ENCODE assay signal across 24 mouse cellular contexts in genomic region chr10:57514616-57515015, GRCm38 (mm10). TPM values are rescaled to one million over a fixed set of nuclear protein-coding genes. Genes with fewer than 3 reads are reported as not detected.
A peak's percentile ranks its signal among the peaks of the same experiment; 100 is the strongest.
DNase-seq lines count a peak whose midpoint lies in the region; ATAC-seq and TF ChIP-seq lines count a peak whose summit lies in the region.
"Had no signal": no experiment of that assay in that cellular context is flagged by ENCODE, and none has a peak within 500 bp of the region (broad histone marks: within the 10 kb centered on the region; RNA-seq: fewer than 3 reads in every experiment).

No protein-coding gene starts in this region.

- no peak for TF ChIP-seq CTCF in forebrain, postnatal 0 days (IDR thresholded peaks at IDR 0.05; ENCODE audit: low read depth)

- no peak overlapping the region for H3K9ac ChIP-seq in forebrain, postnatal 0 days
- no peak overlapping the region for H3K9ac ChIP-seq in forebrain, embryonic 16.5 days (replicated peaks; ENCODE audit: low read depth, low read length)
- no peak overlapping the region for H3K9ac ChIP-seq in kidney, embryonic 14.5 days (ENCODE audit: low read depth, low read length)
- H3K9ac ChIP-seq: embryonic facial prominence, embryonic 13.5 days; forebrain, embryonic 13.5 days; hindbrain, embryonic 12.5 days had no signal

- no peak overlapping the region for H3K4me3 ChIP-seq in forebrain, postnatal 0 days (ENCODE audit: low read depth, low read length)
- no peak overlapping the region for H3K4me3 ChIP-seq in forebrain, embryonic 16.5 days (replicated peaks; ENCODE audit: low read length)
- H3K4me3 ChIP-seq in kidney, embryonic 14.5 days (ENCODE audit: low read length): no peak overlapping the region
- H3K4me3 ChIP-seq: embryonic facial prominence, embryonic 10.5 days; embryonic facial prominence, embryonic 13.5 days; erythroblast, embryonic 14.5 days; forebrain, embryonic 10.5 days; forebrain, embryonic 13.5 days; gastrocnemius, adult 2 months; hindbrain, embryonic 12.5 days had no signal

- no peaks in the 10 kb centered on the region for H3K9me3 ChIP-seq in forebrain, postnatal 0 days (ENCODE audit: low read length)
- H3K9me3 ChIP-seq in forebrain, embryonic 16.5 days (ENCODE audit: control insufficient read depth, low read length): no peaks in the 10 kb centered on the region
- H3K9me3 ChIP-seq in kidney, embryonic 14.5 days (ENCODE audit: control insufficient read depth, low read length): no peaks in the 10 kb centered on the region
- H3K9me3 ChIP-seq: embryonic facial prominence, embryonic 10.5 days; embryonic facial prominence, embryonic 13.5 days; forebrain, embryonic 10.5 days; forebrain, embryonic 13.5 days; hindbrain, embryonic 12.5 days had no signal

- 99% methylated on average over 2 of the region's 2 CpGs for WGBS in forebrain, postnatal 0 days
- 96% methylated on average over 2 of the region's 2 CpGs for WGBS in forebrain, embryonic 16.5 days
- 89% methylated on average over 2 of the region's 2 CpGs for WGBS in kidney, embryonic 14.5 days

- H3K27me3 ChIP-seq in forebrain, postnatal 0 days (ENCODE audit: insufficient read depth, low read length): no peaks in the 10 kb centered on the region
- H3K27me3 ChIP-seq in forebrain, embryonic 16.5 days (replicated peaks; ENCODE audit: control insufficient read depth, insufficient read depth, low read length): no peaks in the 10 kb centered on the region
- no peaks in the 10 kb centered on the region for H3K27me3 ChIP-seq in kidney, embryonic 14.5 days (ENCODE audit: control insufficient read depth, insufficient read depth, low read length)
- H3K27me3 ChIP-seq: embryonic facial prominence, embryonic 13.5 days; forebrain, embryonic 13.5 days; hindbrain, embryonic 12.5 days had no signal

- ATAC-seq in forebrain, postnatal 0 days: peak; percentile 16; the same call in 1 of the 2 replicates
- ATAC-seq in forebrain, embryonic 16.5 days: no peak
- ATAC-seq in kidney, embryonic 14.5 days (ENCODE audit: low FRiP score, low TSS enrichment): peak; percentile 9; the same call in 1 of the 2 replicates
- ATAC-seq: activated CD4-positive, CD25-positive, alpha-beta regulatory T cell, adult 4 months; forebrain, embryonic 13.5 days; inflammation-experienced regulatory T-cells, adult 6 months had no signal

- peaks cover 45% of the 10 kb centered on the region for H3K36me3 ChIP-seq in forebrain, postnatal 0 days (ENCODE audit: insufficient read depth)
- H3K36me3 ChIP-seq in forebrain, embryonic 16.5 days (ENCODE audit: control insufficient read depth, insufficient read depth): peaks cover 54% of the 10 kb centered on the region
- peaks cover 63% of the 10 kb centered on the region for H3K36me3 ChIP-seq in kidney, embryonic 14.5 days (ENCODE audit: control insufficient read depth, insufficient read depth, low read length)

- H3K4me2 ChIP-seq in forebrain, postnatal 0 days (ENCODE audit: low read depth): no peak overlapping the region
- no peak overlapping the region for H3K4me2 ChIP-seq in forebrain, embryonic 16.5 days (ENCODE audit: low read length)
- H3K4me2 ChIP-seq in kidney, embryonic 14.5 days (replicated peaks; ENCODE audit: low read depth, low read length): no peak overlapping the region
- H3K4me2 ChIP-seq: embryonic facial prominence, embryonic 13.5 days; forebrain, embryonic 13.5 days; heart, embryonic 11.5 days; hindbrain, embryonic 12.5 days had no signal

- DNase-seq in forebrain, postnatal 0 days: no peak
- peak; percentile 11 for DNase-seq in kidney, adult 11 months
- no peak for DNase-seq in kidney, postnatal 10 days
- DNase-seq in kidney, adult 18-20 months: no peak
- DNase-seq: adrenal gland, adult 8-10 months; adrenal gland, postnatal 25 days; cerebellum, adult 11-12 months; cerebellum, adult 8-10 months; cerebellum, postnatal 36 days; embryo, embryonic 11 days; gastrocnemius, adult 2 months; gastrocnemius, postnatal 14 days had no signal

- no peaks in the 10 kb centered on the region for H3K4me1 ChIP-seq in forebrain, postnatal 0 days (ENCODE audit: insufficient read depth)
- H3K4me1 ChIP-seq in forebrain, embryonic 16.5 days (replicated peaks; ENCODE audit: control insufficient read depth, insufficient read depth, low read length): no peaks in the 10 kb centered on the region
- no peaks in the 10 kb centered on the region for H3K4me1 ChIP-seq in kidney, embryonic 14.5 days (ENCODE audit: control insufficient read depth, insufficient read depth, low read length)
- H3K4me1 ChIP-seq: embryonic facial prominence, embryonic 10.5 days; embryonic facial prominence, embryonic 13.5 days; forebrain, embryonic 10.5 days; forebrain, embryonic 13.5 days; hindbrain, embryonic 12.5 days had no signal

- no peak overlapping the region for H3K27ac ChIP-seq in forebrain, postnatal 0 days (ENCODE audit: low read depth, low read length)
- no peak overlapping the region for H3K27ac ChIP-seq in forebrain, embryonic 16.5 days (ENCODE audit: low read length)
- no peak overlapping the region for H3K27ac ChIP-seq in kidney, embryonic 14.5 days (ENCODE audit: low read depth, low read length)
- H3K27ac ChIP-seq: embryonic facial prominence, embryonic 10.5 days; embryonic facial prominence, embryonic 13.5 days; forebrain, embryonic 10.5 days; forebrain, embryonic 13.5 days; gastrocnemius, adult 2 months; hindbrain, embryonic 12.5 days; hindbrain, postnatal 0 days had no signal

RNA-seq across cellular contexts. Expression of gene Serinc1, which starts 17.7 kb away (rescaled TPM):
- total RNA-seq in forebrain, postnatal 0 days (2014; rRNA removed): 421 and 468 TPM in 2 replicates
- polyA plus RNA-seq in forebrain, postnatal 0 days (2015; fragmentation: Nextera tagmentation; extraction: Ambion mirVana): 409 and 477 TPM in 2 replicates
- polyA plus RNA-seq in forebrain, embryonic 16.5 days (2015; fragmentation: Nextera tagmentation; extraction: Ambion mirVana): 421 and 448 TPM in 2 replicates
- polyA plus RNA-seq in kidney, embryonic 14.5 days (2014; fragmentation: Nextera tagmentation; extraction: Ambion mirVana): 124 and 154 TPM in 2 replicates

RNA-seq across cellular contexts. Expression of gene Hsf2, which starts 28.4 kb away (rescaled TPM):
- 48.0 and 57.7 TPM in 2 replicates for total RNA-seq in forebrain, postnatal 0 days (2014; rRNA removed)
- 44.6 and 47.9 TPM in 2 replicates for polyA plus RNA-seq in forebrain, postnatal 0 days (2015; fragmentation: Nextera tagmentation; extraction: Ambion mirVana)
- 67.1 and 70.5 TPM in 2 replicates for polyA plus RNA-seq in forebrain, embryonic 16.5 days (2015; fragmentation: Nextera tagmentation; extraction: Ambion mirVana)
- 35.0 and 42.8 TPM in 2 replicates for polyA plus RNA-seq in kidney, embryonic 14.5 days (2014; fragmentation: Nextera tagmentation; extraction: Ambion mirVana)
